Mouse (Mus musculus) neural tube, embryonic 11.5 days (tissue): ENCODE data around the gene M6pr. TPM values are rescaled to one million over a fixed set of nuclear protein-coding genes. Genes with fewer than 3 reads are reported as not detected.

ENCODE experiments used
- ATAC-seq: fragments of 200-750 bp; cut with Nextera tagmentation; 2 replicates; pipeline ENCODE4 v1.8.0; 2017; ENCODE audit warnings: moderate number of reproducible peaks, mild to moderate bottlenecking, moderate TSS enrichment, moderate library complexity; ENCODE audit not compliant: insufficient read depth, low FRiP score, low TSS enrichment
- DNase-seq: peaks from one replicate; pipeline ENCODE4 v3.0.0-alpha.2; 2015; ENCODE audit warnings: low spot score
- H3K27ac ChIP-seq: fragments of 300-500 bp; sonication (generic); 2 replicates; pipeline ENCODE4 v1.5.1; 2014; ENCODE audit warnings: low read depth, mild to moderate bottlenecking, low read length
- H3K27me3 ChIP-seq: fragments of 300-500 bp; sonication (generic); 2 replicates; pipeline ENCODE4 v1.6.1; 2014; ENCODE audit warnings: mild to moderate bottlenecking, low read length, mixed read lengths; ENCODE audit not compliant: control insufficient read depth, insufficient read depth
- H3K36me3 ChIP-seq: fragments of 300-500 bp; sonication (generic); 2 replicates; pipeline ENCODE4 v1.6.1; 2014; ENCODE audit warnings: mild to moderate bottlenecking, low read length, moderate library complexity, mixed read lengths; ENCODE audit not compliant: control insufficient read depth, insufficient read depth
- H3K4me1 ChIP-seq: fragments of 300-500 bp; sonication (generic); 2 replicates; pipeline ENCODE4 v1.6.1; 2014; ENCODE audit warnings: low read length, mixed read lengths; ENCODE audit not compliant: control insufficient read depth, insufficient read depth
- H3K4me2 ChIP-seq: fragments of 300-500 bp; sonication (generic); 2 replicates; pipeline ENCODE4 v1.6.1; 2014; ENCODE audit warnings: low read depth, mild to moderate bottlenecking, moderate library complexity
- H3K4me3 ChIP-seq: fragments of 300-500 bp; sonication (generic); 2 replicates; pipeline ENCODE4 v1.5.1; 2014; ENCODE audit warnings: low read depth, low read length
- H3K9ac ChIP-seq: fragments of 300-500 bp; sonication (generic); 2 replicates; pipeline ENCODE4 v1.6.1; 2014; ENCODE audit warnings: mild to moderate bottlenecking, low read length
- H3K9me3 ChIP-seq: fragments of 300-500 bp; sonication (generic); 2 replicates; pipeline ENCODE4 v1.6.1; 2016; ENCODE audit warnings: low read length; ENCODE audit not compliant: control insufficient read depth
- WGBS: fragments of 180-500 bp; shearing (Covaris S2); extraction: QIAGEN DNeasy Blood & Tissue Kit; methylation state at CpG from one replicate; pipeline ENCODE4 v1.1.7; 2014; 5-methylcytosine and 5-hydroxymethylcytosine counted together
- polyA plus RNA-seq: library from polyadenylated mRNA; unstranded; fragments of >200 nt; fragmentation: Nextera tagmentation; extraction: Ambion mirVana; gene quantifications from 2 replicates; pipeline ENCODE4 v1.2.1, GENCODE M21; 2014

M6pr gene
- polyA plus RNA-seq, 1 experiment from 2014 or later = 89.8 TPM

DNA sequence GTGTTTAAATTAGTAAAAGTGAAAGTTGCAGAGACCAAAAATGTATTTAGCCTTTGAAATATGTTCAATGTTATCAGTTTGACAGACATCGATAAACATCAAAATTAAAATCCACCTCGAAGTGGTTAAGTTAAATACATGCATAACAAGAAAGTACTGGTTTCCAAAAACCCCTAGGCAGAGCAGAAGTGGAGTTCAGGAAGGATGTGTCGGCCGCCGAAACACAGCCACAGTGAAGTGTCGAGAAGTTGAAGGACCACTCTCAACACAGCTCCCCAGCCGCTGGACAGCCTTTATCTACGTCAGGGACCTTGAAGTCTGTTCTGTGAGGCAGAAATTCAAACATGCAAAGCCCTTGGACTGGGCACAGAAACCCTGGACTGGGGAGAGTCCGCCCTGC lies 5.0 kb upstream of the M6pr start:
- DNase-seq (no peak), ATAC-seq (no peak)
- Histone ChIP-seq H3K4me3 (no peak overlapping the region), H3K27me3 (no peaks in the 10 kb centered on the region), H3K4me2 (no peak overlapping the region), H3K27ac (no peak overlapping the region), H3K9me3 (no peaks in the 10 kb centered on the region), H3K4me1 (no peaks in the 10 kb centered on the region), H3K9ac (no peak overlapping the region), H3K36me3 (no peaks in the 10 kb centered on the region)
- WGBS = 89% methylated on average over 9 of the region's 9 CpGs

DNA sequence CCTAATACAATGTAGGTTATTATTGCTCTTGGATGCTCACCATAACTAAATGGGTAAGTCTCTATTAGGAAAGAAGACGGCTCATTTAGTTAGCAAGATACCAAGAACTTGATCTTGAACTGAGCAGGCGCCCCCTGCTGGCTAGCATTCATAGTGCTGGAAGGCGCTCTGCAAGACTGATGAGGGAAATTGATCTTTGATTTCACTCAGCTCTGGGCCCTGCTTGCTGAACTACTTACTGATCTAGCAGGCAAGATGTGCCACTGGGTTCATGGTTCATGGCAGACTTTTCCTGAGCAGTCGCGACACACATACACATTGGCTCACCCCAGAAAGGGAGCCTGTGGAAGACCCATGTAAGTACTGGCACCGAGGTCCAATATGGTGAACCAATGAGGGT lies 4.2 kb upstream of the M6pr start:
- ATAC-seq = no peak
- no peak overlapping the region for H3K9ac ChIP-seq
- H3K4me3 ChIP-seq = no peak overlapping the region

DNA sequence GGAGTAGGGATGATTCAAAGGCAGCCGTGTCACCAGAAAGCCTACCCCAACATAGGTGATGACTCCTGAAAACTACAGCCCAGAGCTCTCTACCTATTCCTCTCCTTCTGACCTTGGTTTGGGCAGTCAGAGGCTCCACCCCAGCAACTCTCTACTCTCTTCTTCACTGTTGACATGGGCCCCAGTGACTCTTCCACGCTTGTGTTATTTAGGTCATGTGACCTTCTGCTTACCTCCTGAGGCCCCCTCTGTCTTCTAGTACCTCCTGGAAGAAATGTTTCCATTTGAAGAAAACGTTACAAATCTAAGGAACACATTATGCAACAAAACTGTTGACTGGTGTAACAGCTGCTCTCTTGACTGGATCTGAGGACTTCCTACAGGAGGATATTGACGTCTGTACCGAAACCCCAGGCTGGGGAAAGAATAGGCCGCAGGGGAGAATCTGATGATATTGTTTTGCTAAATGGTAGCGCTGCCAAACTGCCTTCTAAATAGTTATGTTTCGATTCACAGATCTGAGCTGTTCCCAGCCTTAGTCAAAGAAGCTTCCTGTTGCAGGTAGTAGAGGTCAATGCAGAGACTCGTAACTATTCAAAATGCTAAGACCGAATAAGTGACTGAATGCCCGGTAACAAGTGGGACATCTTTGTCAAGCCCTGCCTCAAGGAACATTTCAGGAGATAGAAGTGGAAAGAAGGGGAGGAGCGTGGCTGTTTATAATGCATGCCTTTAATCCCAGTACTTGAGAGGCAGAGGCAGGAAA lies 3.5 kb upstream of the M6pr start:
- Histone ChIP-seq H3K4me3 (no peak overlapping the region), H3K27me3 (no peaks in the 10 kb centered on the region), H3K4me2 (no peak overlapping the region), H3K9me3 (no peaks in the 10 kb centered on the region), H3K36me3 (no peaks in the 10 kb centered on the region), H3K9ac (no peak overlapping the region), H3K27ac (no peak overlapping the region), H3K4me1 (peaks cover 6% of the 10 kb centered on the region)
- DNase-seq (no peak), ATAC-seq (no peak)
- 83% methylated on average over 12 of the region's 12 CpGs for WGBS

More for the DNA sequence above, 4.2 kb upstream of the M6pr start:
- H3K9me3 ChIP-seq = no peaks in the 10 kb centered on the region
- H3K4me2 ChIP-seq = no peak overlapping the region
- no peak overlapping the region for H3K27ac ChIP-seq
- no peaks in the 10 kb centered on the region for H3K36me3 ChIP-seq
- WGBS = 40% methylated on average over 6 of the region's 6 CpGs
- peaks cover under 1% of the 10 kb centered on the region; the same call in 1 of the 2 replicates for H3K4me1 ChIP-seq
- peak; percentile 76 for DNase-seq
- H3K27me3 ChIP-seq = no peaks in the 10 kb centered on the region

DNA sequence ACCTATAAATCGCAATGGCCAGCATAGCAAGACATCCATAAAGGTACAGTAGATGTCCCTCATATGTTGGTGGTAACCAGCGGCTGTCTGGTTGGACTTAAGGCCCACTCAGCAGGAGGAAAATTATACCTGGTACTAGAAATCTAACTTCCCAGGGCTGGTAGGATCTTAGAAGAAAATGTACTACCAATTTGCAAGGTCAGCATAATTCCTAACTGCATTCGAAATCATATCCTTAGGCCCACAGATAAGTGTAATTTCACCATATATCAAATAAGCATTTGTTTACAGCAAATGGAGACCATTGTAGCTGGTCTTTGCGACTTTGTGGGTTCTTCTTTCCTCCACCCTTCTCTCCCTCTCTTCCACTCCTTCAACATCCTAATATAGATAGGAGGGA lies 1.8 kb upstream of the M6pr start:
- no peak overlapping the region for H3K4me2 ChIP-seq
- no peak overlapping the region for H3K4me3 ChIP-seq
- no peaks in the 10 kb centered on the region for H3K27me3 ChIP-seq
- WGBS = 87% methylated on average over 4 of the region's 4 CpGs
- H3K27ac ChIP-seq = no peak overlapping the region
- H3K36me3 ChIP-seq = no peaks in the 10 kb centered on the region
- DNase-seq (no peak), ATAC-seq (no peak)
- H3K9ac ChIP-seq = no peak overlapping the region
- peaks cover 11% of the 10 kb centered on the region for H3K4me1 ChIP-seq
- no peaks in the 10 kb centered on the region for H3K9me3 ChIP-seq

DNA sequence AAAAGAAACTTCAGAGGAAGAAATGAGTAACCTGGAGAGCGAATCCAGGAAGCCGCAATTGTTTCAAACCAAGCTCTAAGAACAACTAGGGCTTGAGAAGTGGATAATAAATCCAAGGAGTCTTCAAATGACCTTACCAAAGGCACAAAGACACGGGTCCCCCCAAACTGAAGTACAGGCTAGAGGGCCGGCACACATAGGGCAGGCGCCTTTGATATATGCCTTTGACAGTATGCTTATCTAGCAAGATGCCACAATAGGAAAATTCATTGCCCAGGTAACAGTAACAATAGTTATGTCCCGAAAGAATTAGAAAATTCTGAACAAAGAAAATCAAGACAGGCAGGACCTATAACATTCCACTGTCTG lies 400 bp upstream of the M6pr start:
- no peak overlapping the region for H3K4me3 ChIP-seq
- WGBS = 68% methylated on average over 6 of the region's 6 CpGs
- H3K4me2 ChIP-seq = no peak overlapping the region
- peaks cover 11% of the 10 kb centered on the region for H3K4me1 ChIP-seq
- DNase-seq (no peak), ATAC-seq (peak; percentile 54)
- H3K36me3 ChIP-seq = no peaks in the 10 kb centered on the region; the same call in 1 of the 2 replicates
- no peak overlapping the region for H3K27ac ChIP-seq
- H3K9ac ChIP-seq = no peak overlapping the region
- no peaks in the 10 kb centered on the region for H3K9me3 ChIP-seq
- no peaks in the 10 kb centered on the region for H3K27me3 ChIP-seq

DNA sequence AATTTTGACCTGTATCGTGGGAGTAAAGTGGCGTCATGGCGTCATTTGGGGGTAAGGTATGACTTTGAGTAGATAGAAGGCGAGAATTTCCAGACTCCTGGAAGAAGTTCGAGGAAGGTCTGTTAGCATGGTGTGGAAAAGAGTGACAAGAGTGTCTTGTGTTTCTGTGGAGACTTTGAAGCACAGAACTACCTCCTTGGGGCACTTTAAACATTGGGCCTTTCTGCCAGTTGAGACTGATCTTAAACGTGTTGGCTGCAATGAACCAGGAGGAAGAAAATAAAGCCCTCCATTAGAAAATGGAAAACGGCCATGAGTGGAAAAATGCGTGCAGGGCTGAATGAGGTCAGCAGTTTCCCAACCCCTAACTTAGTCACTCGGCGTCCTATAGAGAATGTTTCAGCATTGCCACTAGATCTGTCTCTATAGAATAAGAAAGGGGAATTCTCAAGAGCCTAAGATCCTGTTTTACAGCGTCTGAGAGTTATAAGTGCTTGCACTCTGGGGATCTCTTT lies 983 bp downstream of the M6pr start:
- Histone ChIP-seq H3K27ac (no peak overlapping the region), H3K4me2 (peak overlapping the region; percentile 81), H3K27me3 (no peaks in the 10 kb centered on the region), H3K4me1 (peaks cover 11% of the 10 kb centered on the region), H3K4me3 (peak overlapping the region; percentile 69), H3K36me3 (no peaks in the 10 kb centered on the region; the same call in 1 of the 2 replicates), H3K9ac (peak overlapping the region; percentile 70), H3K9me3 (no peaks in the 10 kb centered on the region)
- ATAC-seq (no peak), DNase-seq (no peak)
- 14% methylated on average over 11 of the region's 11 CpGs for WGBS

DNA sequence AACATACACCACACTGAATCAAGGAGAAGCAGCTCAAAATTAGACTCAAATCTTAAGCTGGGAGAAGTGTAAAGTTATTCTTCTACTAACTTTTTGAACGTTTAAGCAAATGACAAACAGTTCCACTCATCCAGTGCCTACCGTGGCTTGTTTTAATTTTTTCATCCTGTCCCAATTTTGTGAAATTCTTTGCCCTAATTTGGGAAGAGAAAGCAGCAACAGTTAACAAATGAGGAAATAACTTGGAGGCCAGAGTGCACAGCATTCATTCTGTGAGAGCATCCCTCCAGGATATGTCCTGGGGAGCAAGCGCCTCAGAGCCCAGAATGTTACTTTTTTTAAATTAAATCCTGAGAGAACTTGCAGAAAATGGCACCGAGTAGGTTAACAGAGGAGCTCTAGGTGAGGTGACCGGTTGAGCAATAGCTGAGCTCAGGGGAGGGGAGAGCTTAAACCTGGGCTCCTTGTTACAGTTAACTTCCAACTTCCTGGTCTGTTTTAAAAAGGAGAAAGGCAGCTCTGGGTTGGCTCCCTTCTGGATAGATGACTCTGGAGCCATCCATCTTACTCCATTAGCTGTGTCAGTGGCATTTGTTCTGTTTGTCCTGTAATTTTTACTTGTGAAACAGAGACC lies 1.8 kb downstream of the M6pr start:
- Histone ChIP-seq H3K4me3 (no peak overlapping the region), H3K9me3 (no peaks in the 10 kb centered on the region), H3K4me1 (peaks cover 11% of the 10 kb centered on the region), H3K36me3 (peaks cover 3% of the 10 kb centered on the region), H3K9ac (no peak overlapping the region), H3K4me2 (peak overlapping the region; percentile 81), H3K27me3 (no peaks in the 10 kb centered on the region), H3K27ac (no peak overlapping the region)
- 72% methylated on average over 5 of the region's 5 CpGs for WGBS
- no peak for DNase-seq
- ATAC-seq = no peak

DNA sequence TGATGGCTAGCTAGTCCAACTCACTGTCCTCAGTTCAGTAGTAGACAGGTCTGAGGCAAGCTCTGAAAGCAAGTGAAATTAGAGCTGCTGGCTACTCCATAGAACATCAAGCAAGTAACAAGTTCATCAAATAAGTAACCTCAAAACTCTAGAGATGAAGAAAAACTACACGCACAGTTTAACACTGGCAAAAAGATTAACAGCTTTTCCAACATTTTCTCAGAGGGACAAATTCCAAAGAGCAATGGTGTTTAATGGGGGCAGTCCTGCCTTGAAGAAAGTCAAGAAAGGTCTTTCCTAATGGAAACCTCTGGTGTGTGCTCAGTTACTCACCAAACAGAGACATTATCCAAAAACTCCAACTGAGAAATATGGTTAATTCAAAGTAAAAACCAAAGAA lies 10.2 kb downstream of the M6pr start:
- 97% methylated on average over 1 of the region's 1 CpGs for WGBS

More for the DNA sequence above, 10.2 kb downstream of the M6pr start:
- Histone ChIP-seq H3K36me3 (peaks cover 13% of the 10 kb centered on the region), H3K4me2 (no peak overlapping the region), H3K4me3 (no peak overlapping the region), H3K27ac (no peak overlapping the region), H3K9me3 (no peaks in the 10 kb centered on the region), H3K27me3 (no peaks in the 10 kb centered on the region), H3K9ac (no peak overlapping the region), H3K4me1 (no peaks in the 10 kb centered on the region)
- no peak for DNase-seq
- ATAC-seq = no peak
